Mouse (Mus musculus) erythroblast, embryonic 14.5 days (primary cell): Measurements from ENCODE around the gene Il2rb.

Experiments
- GATA1 ChIP-seq: IDR thresholded peaks from 2 replicates; pipeline ENCODE4 v1.6.1; 2012; ENCODE audit warnings: low read length, inconsistent platforms, mixed read lengths
- TAL1 ChIP-seq: IDR thresholded peaks from 3 replicates; pipeline ENCODE4 v1.6.1; 2012; ENCODE audit warnings: low read length, inconsistent platforms, mixed read lengths

DNA sequence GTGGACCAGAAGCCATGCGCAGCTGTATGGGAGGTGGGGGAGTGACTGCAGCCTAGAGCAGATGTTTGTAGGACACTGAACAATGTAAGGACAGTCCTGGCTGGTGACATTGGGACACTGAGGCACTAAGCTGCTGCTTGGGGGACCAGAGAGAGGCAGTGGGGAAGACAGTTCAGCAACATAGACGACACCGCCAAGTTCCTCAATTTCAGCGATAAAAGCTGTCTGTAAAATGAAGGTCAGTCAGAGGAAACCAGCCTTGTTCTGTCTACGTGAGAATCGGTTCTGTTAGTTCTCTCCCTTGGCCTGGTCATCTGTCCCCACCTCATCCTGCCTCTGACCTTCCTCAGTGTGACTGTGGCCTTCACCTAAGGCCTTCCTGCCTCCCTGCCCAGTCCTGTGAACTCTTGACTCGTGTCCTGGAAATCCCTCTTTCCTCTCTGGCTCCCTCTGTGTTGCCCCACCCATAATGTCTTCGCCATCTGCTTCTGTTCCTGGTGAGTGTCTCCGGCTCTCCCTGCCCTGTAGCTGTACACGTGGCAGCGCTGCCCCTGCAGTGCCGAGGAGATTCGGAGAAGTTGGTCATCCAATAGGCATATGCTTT lies 25.1 kb upstream of the Il2rb start:
- TF ChIP-seq GATA1 (no peak), TAL1 (no peak)
